Mouse (Mus musculus) ovary, adult 18-20 months (tissue): ENCODE data around the gene Mcf2l.

Experiments
- DNase-seq: peaks from one replicate; pipeline ENCODE4 v3.0.0; 2022; ENCODE audit warnings: low spot score, mixed read lengths

Mcf2l gene

GRCm38 (mm10) chr8:12874194-12874791 is 687 bp downstream of the Mcf2l start:
- no peak for DNase-seq

- DNase-seq, result no peak
These were observed 1.4 kb downstream of the Mcf2l start for GRCm38 (mm10) chr8:12874971-12875370.

GRCm38 (mm10) chr8:12877126-12877525 is 3.5 kb downstream of the Mcf2l start:
- DNase-seq, result no peak

GRCm38 (mm10) chr8:12880163-12880562 is 6.6 kb downstream of the Mcf2l start:
- DNase-seq, result no peak

GRCm38 (mm10) chr8:12883051-12884004 is 9.7 kb downstream of the Mcf2l start:
- no peak for DNase-seq

- no peak for DNase-seq
These were observed 14.3 kb downstream of the Mcf2l start for GRCm38 (mm10) chr8:12887772-12888435.

GRCm38 (mm10) chr8:12889046-12889598 is 15.5 kb downstream of the Mcf2l start:
- DNase-seq, result no peak

GRCm38 (mm10) chr8:12892882-12893446 is 19.4 kb downstream of the Mcf2l start:
- DNase-seq, result no peak

GRCm38 (mm10) chr8:12893797-12894578 is 20.4 kb downstream of the Mcf2l start:
- no peak for DNase-seq

- DNase-seq, result no peak
These were observed 21.4 kb downstream of the Mcf2l start for GRCm38 (mm10) chr8:12894783-12895534.

GRCm38 (mm10) chr8:12895535-12896150 is 22.0 kb downstream of the Mcf2l start:
- no peak for DNase-seq

GRCm38 (mm10) chr8:12896494-12897373 is 23.1 kb downstream of the Mcf2l start:
- DNase-seq, result no peak

- no peak for DNase-seq
These were observed 24.2 kb downstream of the Mcf2l start for GRCm38 (mm10) chr8:12897815-12898214.

GRCm38 (mm10) chr8:12903790-12904415 is 30.3 kb downstream of the Mcf2l start:
- no peak for DNase-seq

GRCm38 (mm10) chr8:12905122-12905521 is 31.5 kb downstream of the Mcf2l start:
- DNase-seq, result no peak

GRCm38 (mm10) chr8:12905599-12906321 is 32.2 kb downstream of the Mcf2l start:
- no peak for DNase-seq

- no peak for DNase-seq
These were observed 33.0 kb downstream of the Mcf2l start for GRCm38 (mm10) chr8:12906597-12906996.

- no peak for DNase-seq
These were observed 34.1 kb downstream of the Mcf2l start for GRCm38 (mm10) chr8:12907730-12908129.
